14 mouse cellular contexts compared by ENCODE assay signal in genomic region chr9:73070971-73071659, GRCm38 (mm10). TPM values are rescaled to one million over a fixed set of nuclear protein-coding genes. Genes with fewer than 3 reads are reported as not detected.
DNase-seq lines count a peak whose midpoint lies in the region; ATAC-seq and TF ChIP-seq lines count a peak whose summit lies in the region.
"Had no signal": no experiment of that assay in that cellular context is flagged by ENCODE, and none has a peak within 500 bp of the region (broad histone marks: within the 10 kb centered on the region; RNA-seq: fewer than 3 reads in every experiment).

No protein-coding gene starts in this region.

- H3K27ac ChIP-seq in MEL (ENCODE audit: control insufficient read depth, low read depth, low read length) = peak overlapping the region; percentile 85
- H3K27ac ChIP-seq in heart, embryonic 16.5 days (ENCODE audit: low read length) = peak overlapping the region; percentile 66
- H3K27ac ChIP-seq: embryonic facial prominence, embryonic 12.5 days; limb, embryonic 13.5 days had no signal

- peak; percentile 16 for TF ChIP-seq RAD21 in MEL (IDR thresholded peaks at IDR 0.05; ENCODE audit: low read depth, low read length)

- peak overlapping the region; percentile 35; the same call in 1 of the 2 replicates for H3K9ac ChIP-seq in MEL (ENCODE audit: control insufficient read depth, low read depth, low read length, poor library complexity, severe bottlenecking)
- H3K9ac ChIP-seq in heart, embryonic 16.5 days (ENCODE audit: low read length) = no peak overlapping the region
- H3K9ac ChIP-seq: embryonic facial prominence, embryonic 12.5 days; limb, embryonic 13.5 days had no signal

- peaks cover 0 to 26% of the 10 kb centered on the region in 2 experiments; a peak in 2 of 4 replicates for H3K36me3 ChIP-seq in MEL (ENCODE audit: control insufficient read depth in 1 of 2, insufficient read depth in 2 of 2, low read length in 2 of 2)
- no peaks in the 10 kb centered on the region for H3K36me3 ChIP-seq in heart, embryonic 16.5 days (ENCODE audit: control insufficient read depth, insufficient read depth)
- H3K36me3 ChIP-seq: embryonic facial prominence, embryonic 12.5 days; limb, embryonic 13.5 days had no signal

- no peaks in the 10 kb centered on the region for H3K79me2 ChIP-seq in MEL (ENCODE audit: control insufficient read depth, insufficient read depth, low read length, poor library complexity)

- no peak overlapping the region for H3K4me2 ChIP-seq in heart, embryonic 16.5 days (ENCODE audit: low read depth, low read length)
- H3K4me2 ChIP-seq: embryonic facial prominence, embryonic 12.5 days; limb, embryonic 13.5 days had no signal

- H3K27me3 ChIP-seq in MEL (ENCODE audit: control insufficient read depth in 1 of 2, insufficient read depth in 2 of 2, low read length in 2 of 2) = no peaks in the 10 kb centered on the region
- no peaks in the 10 kb centered on the region for H3K27me3 ChIP-seq in heart, embryonic 16.5 days (ENCODE audit: control insufficient read depth, insufficient read depth, low read length)
- H3K27me3 ChIP-seq: embryonic facial prominence, embryonic 12.5 days; limb, embryonic 13.5 days had no signal

- peaks cover 15 to 35% of the 10 kb centered on the region in 2 experiments for H3K4me1 ChIP-seq in MEL (ENCODE audit: control insufficient read depth in 1 of 2, insufficient read depth in 2 of 2, low read length in 2 of 2)
- H3K4me1 ChIP-seq in heart, embryonic 16.5 days (ENCODE audit: control insufficient read depth, insufficient read depth, low read length) = peaks cover 9% of the 10 kb centered on the region

- 0 out of 2 replicates have a peak, but pooled peaks have one; percentile 11 for ATAC-seq in heart, embryonic 16.5 days (replicated peaks; ENCODE audit: extremely low read depth, insufficient read depth, low FRiP score)
- peak; percentile 47 for ATAC-seq in megakaryocyte progenitor cell, adult 5-6 weeks (replicated peaks; ENCODE audit: poor library complexity)

- peak; percentile 75 to 76 for TF ChIP-seq EP300 in MEL (IDR thresholded peaks at IDR 0.05; ENCODE audit: low read depth in 1 of 2, low read length in 2 of 2)

- peak; percentile 52 to 73 (median 62) for TF ChIP-seq CTCF in MEL (IDR thresholded peaks at IDR 0.05 in 2 of 3, conservative IDR thresholded peaks at IDR 0.05 in 1 of 3; ENCODE audit: control insufficient read depth in 1 of 3, insufficient read depth in 1 of 3, low read depth in 2 of 3, low read length in 3 of 3, poor library complexity in 1 of 3, severe bottlenecking in 1 of 3)

- H3K4me3 ChIP-seq in MEL (ENCODE audit: control insufficient read depth in 1 of 2, insufficient read depth in 1 of 2, low read depth in 2 of 2, low read length in 2 of 2) = peak overlapping the region; percentile 32 to 41
- no peak overlapping the region for H3K4me3 ChIP-seq in heart, embryonic 16.5 days (ENCODE audit: low read length)
- H3K4me3 ChIP-seq: embryonic facial prominence, embryonic 12.5 days; limb, embryonic 13.5 days had no signal

- H3K9me3 ChIP-seq in MEL (replicated peaks; ENCODE audit: insufficient read depth, low read length) = no peaks in the 10 kb centered on the region
- no peaks in the 10 kb centered on the region; the same call in 1 of the 2 replicates for H3K9me3 ChIP-seq in heart, embryonic 16.5 days (replicated peaks; ENCODE audit: control insufficient read depth, low read length)
- H3K9me3 ChIP-seq: embryonic facial prominence, embryonic 12.5 days; limb, embryonic 13.5 days had no signal

- WGBS in heart, embryonic 16.5 days = 53% methylated on average over 10 of the region's 10 CpGs

- peak; percentile 8 for DNase-seq in kidney, postnatal 14 days
- DNase-seq in kidney, postnatal 10 days = no peak
- DNase-seq in MEL (ENCODE audit: low read depth, low spot score) = peak; percentile 86
- DNase-seq in adrenal gland, adult (ENCODE audit: inconsistent age in 2 of 2, low spot score in 1 of 2) = no peak
- DNase-seq in spleen, postnatal 14 days (ENCODE audit: low spot score in 2 of 2) = no peak
- no peak for DNase-seq in kidney, adult 18-20 months
- DNase-seq: thymus, postnatal 25 days had no signal

- TF ChIP-seq POLR2A in MEL (IDR thresholded peaks at IDR 0.05; ENCODE audit: control insufficient read depth in 1 of 2, insufficient read depth in 1 of 2, low read depth in 1 of 2, low read length in 2 of 2, poor library complexity in 1 of 2) = no peak

TF ChIP-seq in MEL, 35 proteins besides CTCF, POLR2A, EP300 and RAD21 (continues in another document):
- TF ChIP-seq ZKSCAN1 (IDR thresholded peaks at IDR 0.05; ENCODE audit: low read depth, low read length) (no peak), MYC (IDR thresholded peaks at IDR 0.05; ENCODE audit: low read depth, low read length) (peak; percentile 52; the same call in 1 of the 2 replicates), RCOR1 (IDR thresholded peaks at IDR 0.05; ENCODE audit: low read depth, low read length) (peak; percentile 79), MEF2A (IDR thresholded peaks at IDR 0.05; ENCODE audit: extremely low read depth, insufficient replicate concordance, low read depth, low read length, poor library complexity, severe bottlenecking) (0 out of 2 replicates have a peak, but pooled peaks have one; percentile 67), ETS1 (IDR thresholded peaks at IDR 0.05; ENCODE audit: low read depth, low read length) (peak; percentile 82), MYB (IDR thresholded peaks at IDR 0.05; ENCODE audit: low read depth, low read length) (no peak), ZMIZ1 (IDR thresholded peaks at IDR 0.05; ENCODE audit: low read depth, low read length) (no peak), NRF1 (IDR thresholded peaks at IDR 0.05; ENCODE audit: insufficient read depth, low read depth, low read length, poor library complexity, severe bottlenecking) (no peak), GABPA (IDR thresholded peaks at IDR 0.05; ENCODE audit: low read depth, low read length) (no peak), POLR2AphosphoS5 (IDR thresholded peaks at IDR 0.05; ENCODE audit: borderline replicate concordance, low read depth, low read length) (no peak), ZC3H11A (IDR thresholded peaks at IDR 0.05; ENCODE audit: low read depth, low read length) (no peak), ELF1 (IDR thresholded peaks at IDR 0.05; ENCODE audit: low read depth, low read length) (peak; percentile 47; the same call in 1 of the 2 replicates), ZNF384 (IDR thresholded peaks at IDR 0.05; ENCODE audit: low read depth, low read length) (peak; percentile 97), MAX (IDR thresholded peaks at IDR 0.05; ENCODE audit: low read length) (peak; percentile 60), MAZ (IDR thresholded peaks at IDR 0.05; ENCODE audit: low read depth, low read length) (peak; percentile 65), USF2 (IDR thresholded peaks at IDR 0.05; ENCODE audit: borderline replicate concordance in 1 of 2, insufficient read depth in 1 of 2, low read depth in 1 of 2, low read length in 2 of 2) (no peak), TBP (IDR thresholded peaks at IDR 0.05; ENCODE audit: low read depth, low read length) (0 out of 2 replicates have a peak, but pooled peaks have one; percentile 26), GATA1 (IDR thresholded peaks at IDR 0.05; ENCODE audit: low read depth, low read length) (peak; percentile 90), TCF12 (IDR thresholded peaks at IDR 0.05; ENCODE audit: low read depth, low read length) (peak; percentile 53; the same call in 1 of the 2 replicates), SIN3A (IDR thresholded peaks at IDR 0.05; ENCODE audit: low read length) (peak; percentile 72), KAT2A (conservative IDR thresholded peaks at IDR 0.05; ENCODE audit: low read depth, low read length) (no peak), USF1 (IDR thresholded peaks at IDR 0.05; ENCODE audit: low read depth, low read length) (no peak), TAL1 (IDR thresholded peaks at IDR 0.05; ENCODE audit: low read length) (no peak)

RNA-seq across cellular contexts. Expression of gene Rab27a, which starts 26.5 kb away (rescaled TPM):
- total RNA-seq in MEL (2012; rRNA removed) = 8.6 and 8.8 TPM in 2 replicates
- 10 to 100 TPM in 1 of 2 experiments, not detected in 1; 11.2 TPM for polyA plus RNA-seq in MEL (2012; ENCODE audit: insufficient read depth in 1 of 2, insufficient read length in 2 of 2, low read depth in 1 of 2, low replicate concordance in 2 of 2, missing spikeins in 1 of 2)
- 7.7 and 11.5 TPM in 2 replicates for polyA plus RNA-seq in heart, embryonic 16.5 days (2015; fragmentation: Nextera tagmentation; extraction: Ambion mirVana)
- total RNA-seq in megakaryocyte progenitor cell, adult 5-6 weeks (2015) = 63.5 and 65.1 TPM in 2 replicates
- 161 and 179 TPM in 2 replicates for total RNA-seq in megakaryocyte progenitor cell, adult 5-6 weeks (2017)

RNA-seq across cellular contexts. Expression of gene Khdc3, which starts 30.5 kb away (rescaled TPM):
- not detected in 2 replicates for total RNA-seq in MEL (2012; rRNA removed)
- not detected for polyA plus RNA-seq in MEL (2012; ENCODE audit: insufficient read depth in 1 of 2, insufficient read length in 2 of 2, low read depth in 1 of 2, low replicate concordance in 2 of 2, missing spikeins in 1 of 2)
- 0.18 TPM in 1 of 2 replicates, not detected in the other for polyA plus RNA-seq in heart, embryonic 16.5 days (2015; fragmentation: Nextera tagmentation; extraction: Ambion mirVana)
- total RNA-seq in megakaryocyte progenitor cell, adult 5-6 weeks (2015) = 0.44 and 0.78 TPM in 2 replicates
- 0.20 and 0.92 TPM in 2 replicates for total RNA-seq in megakaryocyte progenitor cell, adult 5-6 weeks (2017)
- polyA plus RNA-seq: hindbrain, embryonic 11.5 days had no signal

RNA-seq across cellular contexts. Expression of gene Pigb, which starts 30.9 kb away (rescaled TPM):
- total RNA-seq in MEL (2012; rRNA removed) = 3.5 and 3.7 TPM in 2 replicates
- polyA plus RNA-seq in MEL (2012; ENCODE audit: insufficient read depth in 1 of 2, insufficient read length in 2 of 2, low read depth in 1 of 2, low replicate concordance in 2 of 2, missing spikeins in 1 of 2) = 10 to 100 TPM in 1 of 2 experiments, not detected in 1; 12.0 TPM
- 7.2 and 7.5 TPM in 2 replicates for polyA plus RNA-seq in heart, embryonic 16.5 days (2015; fragmentation: Nextera tagmentation; extraction: Ambion mirVana)
- total RNA-seq in megakaryocyte progenitor cell, adult 5-6 weeks (2015) = 35.3 and 47.1 TPM in 2 replicates
- total RNA-seq in megakaryocyte progenitor cell, adult 5-6 weeks (2017) = 7.4 and 7.8 TPM in 2 replicates

RNA-seq across cellular contexts. Expression of gene Gm20509, which starts 31.2 kb away (rescaled TPM):
- not detected in 2 replicates for total RNA-seq in MEL (2012; rRNA removed)
- polyA plus RNA-seq in MEL (2012; ENCODE audit: insufficient read depth in 1 of 2, insufficient read length in 2 of 2, low read depth in 1 of 2, low replicate concordance in 2 of 2, missing spikeins in 1 of 2) = not detected
- polyA plus RNA-seq in heart, embryonic 16.5 days (2015; fragmentation: Nextera tagmentation; extraction: Ambion mirVana) = not detected in 2 replicates
- not detected in 2 replicates for total RNA-seq in megakaryocyte progenitor cell, adult 5-6 weeks (2015)
- total RNA-seq in megakaryocyte progenitor cell, adult 5-6 weeks (2017) = 0.37 TPM in 1 of 2 replicates, not detected in the other
- total RNA-seq: adrenal gland, adult 18-20 months; neutrophil, adult 5-6 weeks had no signal
- polyA plus RNA-seq: embryonic facial prominence, embryonic 12.5 days; hindbrain, embryonic 11.5 days; limb, embryonic 13.5 days had no signal

RNA-seq across cellular contexts. Expression of gene Rsl24d1, which starts 42.1 kb away (rescaled TPM):
- 203 and 234 TPM in 2 replicates for total RNA-seq in MEL (2012; rRNA removed)
- 100 to 1,000 TPM in 1 of 2 experiments, not detected in 1; 195 TPM for polyA plus RNA-seq in MEL (2012; ENCODE audit: insufficient read depth in 1 of 2, insufficient read length in 2 of 2, low read depth in 1 of 2, low replicate concordance in 2 of 2, missing spikeins in 1 of 2)
- polyA plus RNA-seq in heart, embryonic 16.5 days (2015; fragmentation: Nextera tagmentation; extraction: Ambion mirVana) = 78.8 and 86.3 TPM in 2 replicates
- 137 and 140 TPM in 2 replicates for total RNA-seq in megakaryocyte progenitor cell, adult 5-6 weeks (2015)
- total RNA-seq in megakaryocyte progenitor cell, adult 5-6 weeks (2017) = 232 and 254 TPM in 2 replicates

Comparison
In these comparisons a context has a peak if more than half of its experiments do, and no peak if none do; other contexts are left out.
1. DNase-seq: peak in kidney, postnatal 14 days (single experiment) and MEL (single experiment); none in kidney, postnatal 10 days (single experiment), adrenal gland, adult (0 of 2), spleen, postnatal 14 days (0 of 2) and kidney, adult 18-20 months (single experiment).